Mouse (Mus musculus): ENCODE measurements around the gene Pheta2.

Pheta2 gene

GRCm38 (mm10) chr15:82343368-82344287 is 4.9 kb downstream of the Pheta2 start:
- in situ Hi-C loops (cut with MboI, MseI) = no loop called here

- in situ Hi-C loops (cut with MboI, MseI) = no loop called here
Observed at GRCm38 (mm10) chr15:82344971-82345370, 6.2 kb downstream of the Pheta2 start.

- in situ Hi-C loops (cut with MboI, MseI) = no loop called here
Observed at GRCm38 (mm10) chr15:82345820-82346470, 7.2 kb downstream of the Pheta2 start.

GRCm38 (mm10) chr15:82346580-82347302 is 8.0 kb downstream of the Pheta2 start:
- in situ Hi-C loops (cut with MboI, MseI) = no loop called here

- in situ Hi-C loops (cut with MboI, MseI) = no loop called here
Observed at GRCm38 (mm10) chr15:82347303-82347676, 8.5 kb downstream of the Pheta2 start.

- in situ Hi-C loops (cut with MboI, MseI) = no loop called here
Observed at GRCm38 (mm10) chr15:82347852-82348251, 9.1 kb downstream of the Pheta2 start.

- in situ Hi-C loops (cut with MboI, MseI) = no loop called here
Observed at GRCm38 (mm10) chr15:82348258-82348998, 9.7 kb downstream of the Pheta2 start.

- in situ Hi-C loops (cut with MboI, MseI) = no loop called here
Observed at GRCm38 (mm10) chr15:82348999-82349341, 10.2 kb downstream of the Pheta2 start.

GRCm38 (mm10) chr15:82350349-82350748 is 11.6 kb downstream of the Pheta2 start:
- in situ Hi-C loops (cut with MboI, MseI) = loop anchor here (25.0 kb wide), 1 partner anchor 1162 kb away; the partner anchor contains the start of gene Ttll1

- in situ Hi-C loops (cut with MboI, MseI) = loop anchor here (25.0 kb wide), 1 partner anchor 1161 kb away; the partner anchor contains the start of gene Ttll1
Observed at GRCm38 (mm10) chr15:82351480-82351879, 12.7 kb downstream of the Pheta2 start.

- in situ Hi-C loops (cut with MboI, MseI) = loop anchor here (25.0 kb wide), 1 partner anchor 1159 kb away; the partner anchor contains the start of gene Ttll1
Observed at GRCm38 (mm10) chr15:82353078-82353744, 14.5 kb downstream of the Pheta2 start.

GRCm38 (mm10) chr15:82353745-82354113 is 15.0 kb downstream of the Pheta2 start:
- in situ Hi-C loops (cut with MboI, MseI) = loop anchor here (25.0 kb wide), 1 partner anchor 1159 kb away; the partner anchor contains the start of gene Ttll1

GRCm38 (mm10) chr15:82354126-82354945 is 15.6 kb downstream of the Pheta2 start, which contains the start of gene Ndufa6:
Gene Ndufa6 (minus strand): TSS chr15:82354322.
- in situ Hi-C loops (cut with MboI, MseI) = loop anchor here (25.0 kb wide), 1 partner anchor 1158 kb away; the partner anchor contains the start of gene Ttll1

GRCm38 (mm10) chr15:82358431-82359260 is 19.9 kb downstream of the Pheta2 start:
- in situ Hi-C loops (cut with MboI, MseI) = loop anchor here (25.0 kb wide), 1 partner anchor 1154 kb away; the partner anchor contains the start of gene Ttll1

GRCm38 (mm10) chr15:82361459-82362018 is 22.8 kb downstream of the Pheta2 start:
- in situ Hi-C loops (cut with MboI, MseI) = loop anchor here (25.0 kb wide), 1 partner anchor 1151 kb away; the partner anchor contains the start of gene Ttll1

GRCm38 (mm10) chr15:82362234-82362633 is 23.5 kb downstream of the Pheta2 start:
- in situ Hi-C loops (cut with MboI, MseI) = loop anchor here (25.0 kb wide), 1 partner anchor 1150 kb away; the partner anchor contains the start of gene Ttll1

GRCm38 (mm10) chr15:82363801-82364200 is 25.1 kb downstream of the Pheta2 start:
- in situ Hi-C loops (cut with MboI, MseI) = loop anchor here (25.0 kb wide), 1 partner anchor 1148 kb away; the partner anchor contains the start of gene Ttll1

- in situ Hi-C loops (cut with MboI, MseI) = loop anchor here (25.0 kb wide), 1 partner anchor 1148 kb away; the partner anchor contains the start of gene Ttll1
Observed at GRCm38 (mm10) chr15:82364561-82364960, 25.8 kb downstream of the Pheta2 start.
